Mouse (Mus musculus) brain, embryonic 14.5 days (tissue): ENCODE results near the gene Ddc.

Source experiments
- CTCF ChIP-seq: fragments of 200-500 bp; IDR thresholded peaks from 2 replicates; pipeline ENCODE4 v1.5.1; 2012; ENCODE audit warnings: inconsistent platforms, mild to moderate bottlenecking, moderate library complexity, borderline replicate concordance; ENCODE audit not compliant: insufficient read depth, insufficient read length; ENCODE audit errors: extremely low read depth
- POLR2A ChIP-seq: fragments of 200-500 bp; IDR thresholded peaks from 2 replicates; pipeline ENCODE4 v1.6.1; 2012; ENCODE audit warnings: mild to moderate bottlenecking, inconsistent platforms, borderline replicate concordance; ENCODE audit not compliant: poor library complexity, insufficient read depth, insufficient read length, severe bottlenecking; ENCODE audit errors: extremely low read depth

GRCm38 (mm10) chr11:11772196-11772595 is 125.7 kb downstream of the Ddc start:
- TF ChIP-seq CTCF (no peak), POLR2A (no peak)
